Mouse (Mus musculus) heart, postnatal 0 days (tissue): ENCODE data around the gene Iqcg.

ENCODE experiments used
- CTCF ChIP-seq: IDR thresholded peaks from 2 replicates; pipeline ENCODE4 v1.5.1; 2016; ENCODE audit warnings: antibody characterized with exemption, control low read depth, low read depth
- EP300 ChIP-seq: IDR thresholded peaks from 2 replicates; pipeline ENCODE4 v1.6.1; 2016; ENCODE audit warnings: antibody characterized with exemption, low read depth

- no peak for TF ChIP-seq CTCF
- TF ChIP-seq EP300 = no peak
Measured at GRCm38 (mm10) chr16:33070928-33071327, 14.9 kb upstream of the Iqcg start.
